Mouse (Mus musculus) small intestine, adult 2 months (tissue): ENCODE measurements around the gene Ccdc138.
A peak's percentile ranks its signal among the peaks of the same experiment; 100 is the strongest.

ENCODE experiments used
- CTCF ChIP-seq: fragments of 200-500 bp; IDR thresholded peaks from 2 replicates; pipeline ENCODE4 v1.5.1; 2012; ENCODE audit warnings: low read depth, mild to moderate bottlenecking, control low read depth, inconsistent platforms, low read length, moderate library complexity, mixed read lengths; ENCODE audit not compliant: insufficient replicate concordance, insufficient read length; ENCODE audit errors: extremely low read depth
- POLR2A ChIP-seq: fragments of 200-500 bp; IDR thresholded peaks from 2 replicates; pipeline ENCODE4 v1.6.1; 2012; ENCODE audit warnings: low read depth, mild to moderate bottlenecking, control low read depth, inconsistent platforms, low read length, moderate library complexity

DNA sequence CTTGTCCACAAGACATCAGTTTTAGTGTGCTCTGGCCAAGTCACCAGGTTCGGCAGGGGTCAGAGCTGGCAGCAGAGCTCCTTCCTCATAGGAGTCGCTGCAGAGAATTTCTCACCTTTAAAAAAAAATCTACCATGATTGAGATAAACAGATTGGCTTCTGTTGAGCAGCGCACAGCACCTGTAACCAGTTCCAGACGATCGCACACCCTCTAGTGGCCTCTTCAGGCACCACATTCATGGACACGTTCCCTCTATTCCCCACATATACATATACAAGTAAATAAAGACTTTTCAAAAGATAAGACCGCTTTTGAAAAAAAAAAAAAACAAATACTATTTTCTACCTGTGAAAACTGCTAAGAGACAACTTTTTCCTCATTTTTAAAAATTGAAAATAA, 61.4 kb downstream of the Ccdc138 start:
- TF ChIP-seq CTCF (peak; percentile 66; the same call in 1 of the 2 replicates), POLR2A (no peak)
